Mouse (Mus musculus) olfactory bulb, adult 2 months (tissue): Measurements from ENCODE around the gene Rptor.

Experiments used
- CTCF ChIP-seq: fragments of 200-500 bp; IDR thresholded peaks from 2 replicates; pipeline ENCODE4 v1.5.1; 2012; ENCODE audit warnings: low read depth, mild to moderate bottlenecking, low read length, moderate library complexity; ENCODE audit not compliant: insufficient read depth
- POLR2A ChIP-seq: fragments of 200-500 bp; IDR thresholded peaks from 2 replicates; pipeline ENCODE4 v1.6.1; 2012; ENCODE audit warnings: mild to moderate bottlenecking, low read depth, low read length, moderate library complexity; ENCODE audit not compliant: insufficient read depth

DNA sequence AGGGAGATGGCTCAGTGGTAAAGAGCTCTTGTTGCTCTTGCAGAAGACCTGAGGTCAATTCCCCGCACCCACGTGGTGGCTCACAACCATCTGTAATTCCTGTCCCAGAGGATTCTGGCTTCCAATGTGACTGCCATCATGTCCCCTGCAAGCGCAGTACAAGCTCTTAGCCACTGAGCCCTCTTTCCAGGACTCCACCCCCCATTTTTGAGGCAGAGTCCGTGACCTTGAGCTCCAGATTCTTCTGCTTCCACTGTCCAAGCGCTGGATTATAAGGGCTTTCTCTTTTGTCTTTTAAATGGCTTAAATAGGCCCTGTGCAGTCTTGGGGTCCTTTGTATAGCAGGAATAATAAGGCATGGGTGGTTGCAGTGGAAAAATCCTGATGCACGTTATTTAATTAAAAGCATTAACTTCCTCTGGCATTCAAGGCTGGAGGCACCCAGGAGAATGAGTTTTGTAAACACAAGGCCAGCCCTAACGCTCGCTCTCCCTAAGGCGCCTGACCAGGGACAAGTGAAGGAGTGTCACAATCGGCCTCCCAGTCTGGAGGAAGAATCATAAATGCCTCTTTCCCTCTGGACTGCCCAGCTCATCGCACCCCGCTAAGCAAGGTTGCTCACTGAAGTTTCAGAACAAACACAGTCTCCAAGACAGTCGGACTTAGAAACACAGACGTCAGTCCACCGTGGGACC is 30.2 kb upstream of the Rptor start:
- TF ChIP-seq POLR2A (no peak), CTCF (no peak)
